Mouse (Mus musculus) lung, adult 2 months (tissue): ENCODE results near the gene Mpi. TPM values are rescaled to one million over a fixed set of nuclear protein-coding genes. Genes with fewer than 3 reads are reported as not detected.

Experiments
- DNase-seq: peaks from one replicate; pipeline ENCODE4 v3.0.0; 2022
- H3K4me1 ChIP-seq: fragments of 200-500 bp; 2 replicates; pipeline ENCODE4 v1.6.1; 2011; ENCODE audit warnings: low read length; ENCODE audit not compliant: control insufficient read depth, insufficient read depth
- H3K4me3 ChIP-seq: fragments of 200-500 bp; replicated peaks from 2 replicates; pipeline ENCODE3; 2011; ENCODE audit warnings: low read depth, mild to moderate bottlenecking, control low read depth, low read length; ENCODE audit errors: extremely low read depth
- CTCF ChIP-seq: fragments of 200-500 bp; IDR thresholded peaks from 2 replicates; pipeline ENCODE4 v1.5.1; 2011; ENCODE audit warnings: mild to moderate bottlenecking, low read length, control low read depth; ENCODE audit not compliant: insufficient read depth
- POLR2A ChIP-seq: fragments of 200-500 bp; IDR thresholded peaks from 2 replicates; pipeline ENCODE4 v1.6.1; 2011; ENCODE audit warnings: low read depth, mild to moderate bottlenecking, control low read depth, low read length, borderline replicate concordance; ENCODE audit errors: extremely low read depth
- WGBS: fragments of 180-500 bp; shearing (Covaris S2); methylation state at CpG from one replicate; pipeline ENCODE4 v1.1.7; 2018; 5-methylcytosine and 5-hydroxymethylcytosine counted together
- polyA plus RNA-seq: library from polyadenylated mRNA; depleted of rRNA; stranded (reverse); fragments of >200 nt; gene quantifications from 2 replicates; pipeline ENCODE4 v1.2.3, GENCODE M21; 2012

The Mpi gene
- polyA plus RNA-seq, 1 experiment: 28.4 TPM

- Histone ChIP-seq H3K4me3 (no peak overlapping the region), H3K4me1 (peaks cover 16% of the 10 kb centered on the region)
- DNase-seq: no peak
- no peak for TF ChIP-seq CTCF
- 79% methylated on average over 6 of the region's 6 CpGs for WGBS
Measured at GRCm38 (mm10) chr9:57564609-57565008, 12.0 kb upstream of the Mpi start.

GRCm38 (mm10) chr9:57562896-57563372, 10.4 kb upstream of the Mpi start:
- 35% methylated on average over 4 of the region's 4 CpGs for WGBS
- Histone ChIP-seq H3K4me1 (peaks cover 16% of the 10 kb centered on the region), H3K4me3 (no peak overlapping the region)
- TF ChIP-seq CTCF (no peak), POLR2A (no peak)
- peak; percentile 30 for DNase-seq

- 60% methylated on average over 13 of the region's 13 CpGs for WGBS
- DNase-seq: no peak
- Histone ChIP-seq H3K4me3 (no peak overlapping the region), H3K4me1 (peaks cover 16% of the 10 kb centered on the region)
- TF ChIP-seq CTCF: no peak
- TF ChIP-seq POLR2A: no peak
Measured at GRCm38 (mm10) chr9:57561711-57562099, 9.1 kb upstream of the Mpi start.

GRCm38 (mm10) chr9:57560861-57561710, 8.5 kb upstream of the Mpi start, which contains the start of gene Scamp2:
TSS of gene Scamp2 (plus strand) at chr9:57560943.
- peaks cover 16% of the 10 kb centered on the region for H3K4me1 ChIP-seq
- peak within 1 kb of the TSS; percentile 92 for H3K4me3 ChIP-seq
- DNase-seq: peak; percentile 97
- TF ChIP-seq CTCF (no peak), POLR2A (peak; percentile 94)
- under 1% methylated on average over 37 of the region's 37 CpGs for WGBS

GRCm38 (mm10) chr9:57560263-57560662, 7.7 kb upstream of the Mpi start:
- TF ChIP-seq POLR2A (no peak), CTCF (no peak)
- WGBS: 25% methylated on average over 7 of the region's 7 CpGs
- Histone ChIP-seq H3K4me3 (no peak overlapping the region), H3K4me1 (peaks cover 16% of the 10 kb centered on the region)
- DNase-seq: no peak

GRCm38 (mm10) chr9:57559568-57559967, 7.0 kb upstream of the Mpi start:
- WGBS: 49% methylated on average over 2 of the region's 2 CpGs

GRCm38 (mm10) chr9:57558625-57559024, 6.1 kb upstream of the Mpi start:
- 82% methylated on average over 4 of the region's 4 CpGs for WGBS
- TF ChIP-seq CTCF (no peak), POLR2A (no peak)
- peaks cover 15% of the 10 kb centered on the region for H3K4me1 ChIP-seq
- no peak for DNase-seq
- no peak overlapping the region for H3K4me3 ChIP-seq

More at GRCm38 (mm10) chr9:57559568-57559967, 7.0 kb upstream of the Mpi start:
- no peak overlapping the region for H3K4me3 ChIP-seq
- TF ChIP-seq POLR2A (no peak), CTCF (no peak)
- peaks cover 16% of the 10 kb centered on the region for H3K4me1 ChIP-seq
- DNase-seq: no peak

- Histone ChIP-seq H3K4me1 (peaks cover 5% of the 10 kb centered on the region), H3K4me3 (no peak overlapping the region)
- 68% methylated on average over 3 of the region's 3 CpGs for WGBS
- no peak for DNase-seq
- TF ChIP-seq POLR2A: no peak
- TF ChIP-seq CTCF: no peak
Measured at GRCm38 (mm10) chr9:57557215-57557614, 4.7 kb upstream of the Mpi start.

- no peak for DNase-seq
- Histone ChIP-seq H3K4me1 (peaks cover 2% of the 10 kb centered on the region; the same call in 1 of the 2 replicates), H3K4me3 (no peak overlapping the region)
- TF ChIP-seq POLR2A (no peak), CTCF (no peak)
- 66% methylated on average over 3 of the region's 3 CpGs for WGBS
Measured at GRCm38 (mm10) chr9:57554753-57555152, 2.2 kb upstream of the Mpi start.

- TF ChIP-seq POLR2A (no peak), CTCF (no peak)
- DNase-seq: no peak
- peaks cover 2% of the 10 kb centered on the region; the same call in 1 of the 2 replicates for H3K4me1 ChIP-seq
- WGBS: 75% methylated on average over 11 of the region's 11 CpGs
- no peak overlapping the region for H3K4me3 ChIP-seq
Measured at GRCm38 (mm10) chr9:57553119-57553518, 556 bp upstream of the Mpi start.
